Mouse (Mus musculus) myocyte (in vitro differentiated cells): Measurements from ENCODE around the gene Rragc. TPM values are rescaled to one million over a fixed set of nuclear protein-coding genes. Genes with fewer than 3 reads are reported as not detected.
"Not testable (repeated sequence)": the region's sequence is repeated elsewhere in the genome, so short reads cannot be mapped to it uniquely, and the experiment has no call there.

Experiments used
- H3K27me3 ChIP-seq: one replicate; pipeline ENCODE4 v1.6.1; 2011; ENCODE audit not compliant: control insufficient read depth, insufficient read depth, insufficient read length
- H3K36me3 ChIP-seq: one replicate; pipeline ENCODE4 v1.6.1; 2011; ENCODE audit not compliant: control insufficient read depth, insufficient read depth
- H3K4me2 ChIP-seq: one replicate; pipeline ENCODE4 v1.6.1; 2011; ENCODE audit warnings: low read depth, control low read depth
- H3K4me3 ChIP-seq: one replicate; pipeline ENCODE4 v1.5.1; 2011; ENCODE audit warnings: mild to moderate bottlenecking, control low read depth, moderate library complexity
- H3K79me2 ChIP-seq: one replicate; pipeline ENCODE4 v1.6.1; 2011; ENCODE audit not compliant: control insufficient read depth, insufficient read depth
- H3ac ChIP-seq: one replicate; pipeline ENCODE4 v1.6.1; 2011; ENCODE audit not compliant: control insufficient read depth, insufficient read length
- CEBPB ChIP-seq: IDR thresholded peaks from 2 replicates; pipeline ENCODE4 v1.6.1; 2011; ENCODE audit warnings: mild to moderate bottlenecking, moderate library complexity; ENCODE audit not compliant: poor library complexity, insufficient read depth, severe bottlenecking
- E2F4 ChIP-seq: IDR thresholded peaks from one replicate; pipeline ENCODE4 v1.6.1; 2011; ENCODE audit warnings: mild to moderate bottlenecking, control low read depth, moderate library complexity; ENCODE audit not compliant: insufficient read depth
- MAX ChIP-seq: IDR thresholded peaks from one replicate; pipeline ENCODE4 v1.6.1; 2011; ENCODE audit warnings: low read depth, mild to moderate bottlenecking, control low read depth
- MYOD1 ChIP-seq, 3 experiments: IDR thresholded peaks; one replicate each; pipeline ENCODE4 v1.6.1; 2011; ENCODE audit warnings: control low read depth in 2 of 3, low read depth in 2 of 3, mild to moderate bottlenecking in 2 of 3, moderate library complexity in 1 of 3; ENCODE audit not compliant: insufficient read length in 2 of 3, control insufficient read depth in 1 of 3
- MYOG ChIP-seq, 3 experiments: IDR thresholded peaks; one replicate each; pipeline ENCODE4 v1.6.1; 2011; ENCODE audit warnings: control low read depth in 2 of 3, low read depth in 2 of 3, mild to moderate bottlenecking in 2 of 3; ENCODE audit not compliant: insufficient read length in 2 of 3, control insufficient read depth in 1 of 3, insufficient read depth in 1 of 3
- POLR2A ChIP-seq: IDR thresholded peaks from one replicate; pipeline ENCODE4 v1.6.1; 2011; ENCODE audit warnings: low read depth, mild to moderate bottlenecking, control low read depth, moderate library complexity; ENCODE audit not compliant: insufficient read length
- POLR2AphosphoS2 ChIP-seq: IDR thresholded peaks from one replicate; pipeline ENCODE4 v1.6.1; 2011; ENCODE audit warnings: low read depth, control low read depth; ENCODE audit not compliant: insufficient read length
- REST ChIP-seq: IDR thresholded peaks from one replicate; pipeline ENCODE4 v1.6.1; 2011; ENCODE audit warnings: mild to moderate bottlenecking, control low read depth, moderate library complexity; ENCODE audit not compliant: insufficient read depth, insufficient read length
- SRF ChIP-seq: IDR thresholded peaks from one replicate; pipeline ENCODE4 v1.6.1; 2011; ENCODE audit warnings: low read depth; ENCODE audit not compliant: control insufficient read depth, insufficient read length
- TCF12 ChIP-seq: IDR thresholded peaks from one replicate; pipeline ENCODE4 v1.6.1; 2011; ENCODE audit warnings: mild to moderate bottlenecking, control low read depth; ENCODE audit not compliant: poor library complexity, insufficient read depth, severe bottlenecking
- TCF3 ChIP-seq: IDR thresholded peaks from one replicate; pipeline ENCODE4 v1.6.1; 2011; ENCODE audit warnings: low read depth, control low read depth; ENCODE audit not compliant: insufficient read length
- USF1 ChIP-seq: IDR thresholded peaks from one replicate; pipeline ENCODE4 v1.6.1; 2011; ENCODE audit warnings: low read depth, mild to moderate bottlenecking, control low read depth, moderate library complexity
- polyA plus RNA-seq: library from polyadenylated mRNA; unstranded; fragments of >200 nt; fragmentation: generic; extraction: Trizol; gene quantifications from one replicate; pipeline ENCODE4 v1.2.1, GENCODE M21; 2012; ENCODE audit warnings: missing spikeins

The Rragc gene
- polyA plus RNA-seq, 1 experiment = 46.1 TPM

GRCm38 (mm10) chr4:123936059-123936458 is 18.8 kb downstream of the Rragc start:
- Histone ChIP-seq H3K27me3 (no peaks in the 10 kb centered on the region), H3K4me3 (no peak overlapping the region), H3ac (no peak overlapping the region), H3K36me3 (peaks cover 43% of the 10 kb centered on the region), H3K4me2 (no peak overlapping the region), H3K79me2 (no peaks in the 10 kb centered on the region)
- no peak for TF ChIP-seq TCF3
- no peak for TF ChIP-seq TCF12
- no peak for TF ChIP-seq POLR2A
- no peak for TF ChIP-seq CEBPB

GRCm38 (mm10) chr4:123939838-123940237 is 22.6 kb downstream of the Rragc start:
- Histone ChIP-seq H3K4me2 (no peak overlapping the region), H3K36me3 (peaks cover 16% of the 10 kb centered on the region), H3K27me3 (peaks cover 3% of the 10 kb centered on the region), H3ac (no peak overlapping the region), H3K79me2 (no peaks in the 10 kb centered on the region), H3K4me3 (no peak overlapping the region)
- TF ChIP-seq MYOG (IDR thresholded peaks at IDR 0.05; ENCODE audit: control insufficient read depth in 1 of 3, insufficient read depth in 1 of 3, insufficient read length in 2 of 3, low read depth in 2 of 3) = no peak
- TF ChIP-seq TCF12 = no peak
- TF ChIP-seq SRF = no peak
- TF ChIP-seq MYOD1 (IDR thresholded peaks at IDR 0.05; ENCODE audit: control insufficient read depth in 1 of 3, insufficient read length in 2 of 3, low read depth in 2 of 3) = no peak
- TF ChIP-seq USF1 = no peak
- no peak for TF ChIP-seq TCF3
- TF ChIP-seq MAX = no peak
- TF ChIP-seq POLR2AphosphoS2 = no peak
- no peak for TF ChIP-seq CEBPB
- TF ChIP-seq POLR2A = no peak
- TF ChIP-seq REST = no peak
- no peak for TF ChIP-seq E2F4

- peaks cover 12% of the 10 kb centered on the region for H3K36me3 ChIP-seq
- H3K4me2 ChIP-seq, H3ac ChIP-seq, H3K79me2 ChIP-seq, H3K4me3 ChIP-seq, H3K27me3 ChIP-seq: not testable (repeated sequence)
Observed at GRCm38 (mm10) chr4:123940878-123941277, 23.6 kb downstream of the Rragc start.

GRCm38 (mm10) chr4:123946701-123947100 is 29.5 kb downstream of the Rragc start:
- H3K36me3 ChIP-seq = no peaks in the 10 kb centered on the region
- TF ChIP-seq USF1 (no peak), REST (no peak), MAX (no peak)

GRCm38 (mm10) chr4:123947149-123947548 is 29.9 kb downstream of the Rragc start:
- Histone ChIP-seq H3ac (no peak overlapping the region), H3K4me3 (no peak overlapping the region), H3K36me3 (no peaks in the 10 kb centered on the region), H3K27me3 (peaks cover 27% of the 10 kb centered on the region), H3K79me2 (no peaks in the 10 kb centered on the region), H3K4me2 (no peak overlapping the region)
- no peak for TF ChIP-seq POLR2A
- TF ChIP-seq CEBPB = no peak
- TF ChIP-seq MYOD1 (IDR thresholded peaks at IDR 0.05; ENCODE audit: control insufficient read depth in 1 of 3, insufficient read length in 2 of 3, low read depth in 2 of 3) = no peak
- no peak for TF ChIP-seq MAX
- TF ChIP-seq MYOG (IDR thresholded peaks at IDR 0.05; ENCODE audit: control insufficient read depth in 1 of 3, insufficient read depth in 1 of 3, insufficient read length in 2 of 3, low read depth in 2 of 3) = no peak
- TF ChIP-seq TCF3 = no peak
- no peak for TF ChIP-seq SRF
- TF ChIP-seq TCF12 = no peak
- no peak for TF ChIP-seq E2F4
- TF ChIP-seq USF1 = no peak
- TF ChIP-seq POLR2AphosphoS2 = no peak
- no peak for TF ChIP-seq REST

More at GRCm38 (mm10) chr4:123946701-123947100, 29.5 kb downstream of the Rragc start:
- peaks cover 25% of the 10 kb centered on the region for H3K27me3 ChIP-seq
- no peaks in the 10 kb centered on the region for H3K79me2 ChIP-seq
- H3K4me3 ChIP-seq = no peak overlapping the region
- no peak overlapping the region for H3K4me2 ChIP-seq
- no peak overlapping the region for H3ac ChIP-seq

GRCm38 (mm10) chr4:123948901-123949300 is 31.7 kb downstream of the Rragc start:
- Histone ChIP-seq H3ac (no peak overlapping the region), H3K27me3 (peaks cover 36% of the 10 kb centered on the region), H3K36me3 (no peaks in the 10 kb centered on the region), H3K79me2 (no peaks in the 10 kb centered on the region), H3K4me2 (no peak overlapping the region), H3K4me3 (no peak overlapping the region)
- no peak for TF ChIP-seq E2F4
- TF ChIP-seq TCF12 = no peak
- TF ChIP-seq REST = no peak
- TF ChIP-seq SRF = no peak
- TF ChIP-seq POLR2A = no peak
- no peak for TF ChIP-seq USF1
- TF ChIP-seq MYOD1 (IDR thresholded peaks at IDR 0.05; ENCODE audit: control insufficient read depth in 1 of 3, insufficient read length in 2 of 3, low read depth in 2 of 3) = no peak
- TF ChIP-seq MYOG (IDR thresholded peaks at IDR 0.05; ENCODE audit: control insufficient read depth in 1 of 3, insufficient read depth in 1 of 3, insufficient read length in 2 of 3, low read depth in 2 of 3) = no peak
- no peak for TF ChIP-seq TCF3
- TF ChIP-seq MAX = no peak
- TF ChIP-seq CEBPB = no peak
- TF ChIP-seq POLR2AphosphoS2 = no peak
